Mouse (Mus musculus): ENCODE measurements around the gene Pcsk1n. TPM values are rescaled to one million over a fixed set of nuclear protein-coding genes. Genes with fewer than 3 reads are reported as not detected.

The Pcsk1n gene
- total RNA-seq, 4 experiments from 2014 or later = 321 to 373 (median 344) TPM

GRCm38 (mm10) chrX:7947108-7947899, 27.7 kb downstream of the Pcsk1n start, which contains the start of gene Hdac6:
TSS of gene Hdac6 (minus strand) at chrX:7947889.
- no peak for DNase-seq (ENCODE audit: low spot score in 2 of 2)

DNA sequence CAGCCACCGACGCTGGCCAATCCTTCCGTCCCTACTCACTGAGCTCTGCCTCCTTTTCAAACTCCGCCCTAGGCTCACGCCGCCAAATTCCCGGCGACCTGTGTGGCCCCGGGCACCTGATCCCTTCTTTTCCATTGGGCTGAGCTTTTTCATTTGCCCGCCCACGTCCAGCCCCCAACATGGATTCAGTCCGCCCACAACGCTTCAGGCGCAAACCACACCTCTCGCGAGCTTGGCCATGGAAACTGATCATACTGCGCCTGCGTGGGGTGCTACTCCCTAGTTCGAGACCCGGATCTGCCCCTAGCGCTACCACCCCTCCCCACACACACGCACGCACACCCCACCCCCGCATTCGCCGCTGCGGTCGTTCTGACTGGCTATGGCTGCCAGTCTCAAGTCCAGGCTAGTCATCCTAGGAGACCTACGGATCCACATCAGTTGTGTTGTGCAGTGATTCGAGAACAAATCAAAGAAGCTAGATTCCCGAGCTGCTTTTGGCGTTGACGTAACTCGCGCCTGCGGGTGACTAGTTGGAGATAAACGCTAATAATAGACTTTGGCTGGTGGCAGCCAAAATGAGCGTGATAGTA, 28.4 kb downstream of the Pcsk1n start:
- DNase-seq (ENCODE audit: low spot score in 2 of 2) = peak; percentile 93 to 96

DNA sequence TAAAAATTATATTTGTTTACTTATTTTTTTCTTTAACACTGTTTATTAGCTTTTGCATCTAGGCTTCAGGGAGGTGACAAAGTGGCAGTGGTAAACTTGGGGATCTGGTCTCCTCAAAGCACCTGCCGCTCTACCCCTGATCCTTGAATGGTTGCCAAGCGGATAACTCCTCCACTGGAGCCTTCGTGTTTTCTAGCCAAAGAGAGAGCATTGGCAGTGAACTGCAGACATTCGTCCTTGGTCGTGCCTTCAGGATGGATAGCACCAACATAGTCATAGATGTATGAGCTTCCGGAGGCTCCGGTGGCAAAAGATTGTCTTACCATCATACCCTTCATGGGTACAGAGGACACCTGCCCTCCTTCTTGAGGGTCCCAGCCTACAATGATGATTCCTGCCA, 30.5 kb downstream of the Pcsk1n start:
- DNase-seq (ENCODE audit: low spot score in 2 of 2) = no peak

- no peak for DNase-seq (ENCODE audit: low spot score in 2 of 2)
Measured at GRCm38 (mm10) chrX:7958868-7959267, 39.2 kb downstream of the Pcsk1n start.

- DNase-seq (ENCODE audit: low spot score in 2 of 2) = no peak
Measured at GRCm38 (mm10) chrX:7963829-7964626, 44.4 kb downstream of the Pcsk1n start.

DNA sequence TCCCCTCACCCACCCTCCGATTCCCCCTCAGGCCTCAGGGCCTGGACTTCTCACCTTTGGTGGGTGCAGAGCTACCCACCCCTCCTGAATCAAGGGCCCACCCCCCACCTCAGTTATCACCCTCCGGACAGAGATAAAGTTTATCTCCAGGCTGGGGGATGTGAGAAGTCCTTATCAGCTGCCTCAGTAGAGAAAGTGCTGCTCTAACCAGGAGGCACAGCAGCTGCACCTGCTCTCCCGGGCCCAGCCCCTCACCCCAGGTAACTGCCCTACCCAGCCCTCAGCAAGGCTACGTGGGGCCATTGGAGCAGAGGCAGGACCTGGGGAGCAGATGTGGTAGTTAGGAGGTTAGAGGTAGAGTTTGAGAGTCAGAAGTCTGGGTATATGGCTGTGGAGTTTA, 46.5 kb downstream of the Pcsk1n start:
- no peak for DNase-seq (ENCODE audit: low spot score in 2 of 2)

DNA sequence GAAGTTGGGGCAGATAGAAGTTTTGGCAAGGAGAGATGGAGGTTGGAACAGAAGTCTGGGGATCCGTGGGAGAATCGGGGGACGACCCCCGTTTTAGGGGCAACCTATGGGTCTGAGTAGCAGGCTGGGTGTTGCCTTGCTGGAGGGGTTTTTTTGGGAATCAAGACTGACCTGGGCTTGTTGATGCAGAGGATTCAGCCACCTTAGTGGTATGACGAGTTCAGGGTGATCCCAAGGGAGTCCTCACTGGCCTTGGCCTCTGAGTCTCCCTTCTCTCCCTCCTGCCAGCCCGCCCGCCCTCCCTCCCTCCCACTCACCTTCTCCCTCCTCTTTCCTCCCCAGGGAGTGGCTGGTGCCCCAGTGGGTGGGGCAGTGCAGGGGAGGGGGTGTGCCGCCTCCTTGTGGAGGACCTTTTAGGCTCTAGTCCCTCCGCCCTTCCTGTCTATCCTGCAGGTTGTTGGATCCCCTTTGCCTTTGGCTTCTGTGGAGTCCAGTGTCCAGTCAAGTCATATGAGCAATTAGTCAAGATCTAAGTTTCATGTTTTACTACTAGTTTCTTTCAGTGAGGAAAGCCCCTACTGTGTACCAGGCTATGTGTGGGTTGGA, 48.1 kb downstream of the Pcsk1n start:
- no peak for DNase-seq (ENCODE audit: low spot score in 2 of 2)

- DNase-seq (ENCODE audit: low spot score in 2 of 2) = no peak
Measured at GRCm38 (mm10) chrX:7968226-7968625, 48.6 kb downstream of the Pcsk1n start.

- no peak for DNase-seq (ENCODE audit: low spot score in 2 of 2)
Measured at GRCm38 (mm10) chrX:7968899-7969298, 49.3 kb downstream of the Pcsk1n start.

GRCm38 (mm10) chrX:7971292-7971691, 51.7 kb downstream of the Pcsk1n start:
- no peak for DNase-seq (ENCODE audit: low spot score in 2 of 2)

Other genes with a start within 250 kb of the Pcsk1n start
- 1 to 10 TPM; 4.6 to 7.8 (median 6.0) TPM for gene Plp2, start 248.4 kb upstream of the Pcsk1n start, total RNA-seq (2022)
- under 1 TPM; 0.23 to 0.36 (median 0.30) TPM for gene Magix, start 238.6 kb upstream of the Pcsk1n start, total RNA-seq (2022)
- gene Gpkow, start 222.7 kb upstream of the Pcsk1n start, total RNA-seq (2022) = 10 to 100 TPM; 33.2 to 39.4 (median 35.8) TPM
- gene Wdr45, start 205.5 kb upstream of the Pcsk1n start, total RNA-seq (2022) = 10 to 100 TPM; 55.6 to 68.4 (median 62.7) TPM
- gene Gm45208, start 197.6 kb upstream of the Pcsk1n start, total RNA-seq (2022) = not detected
- gene Praf2, start 191.4 kb upstream of the Pcsk1n start, total RNA-seq (2022) = 100 to 1,000 TPM in 2 of 4 experiments, 10 to 100 TPM in 2; 90.4 to 101 (median 96.8) TPM
- 10 to 100 TPM; 12.4 to 21.4 (median 17.2) TPM for gene Ccdc120, start 168.9 kb upstream of the Pcsk1n start, total RNA-seq (2022)
- gene Tfe3, start 157.3 kb upstream of the Pcsk1n start, total RNA-seq (2022) = 10 to 100 TPM; 31.8 to 34.9 (median 32.7) TPM
- gene Gripap1, start 130.1 kb upstream of the Pcsk1n start, total RNA-seq (2022) = 100 to 1,000 TPM in 3 of 4 experiments, 10 to 100 TPM in 1; 97.8 to 120 (median 109) TPM
- 10 to 100 TPM in 2 of 4 experiments, 1 to 10 TPM in 2; 8.8 to 11.8 (median 10.1) TPM for gene Kcnd1, start 97.5 kb upstream of the Pcsk1n start, total RNA-seq (2022)
- 10 to 100 TPM; 72.4 to 77.1 (median 75.7) TPM for gene Otud5, start 78.5 kb upstream of the Pcsk1n start, total RNA-seq (2022)
- gene Pim2, start 41.6 kb upstream of the Pcsk1n start, total RNA-seq (2022) = 10 to 100 TPM; 41.3 to 61.5 (median 50.7) TPM
- 10 to 100 TPM; 39.3 to 50.9 (median 41.9) TPM for gene Slc35a2, start 35.8 kb upstream of the Pcsk1n start, total RNA-seq (2022)
- gene Pqbp1, start 20.6 kb upstream of the Pcsk1n start, total RNA-seq (2022) = 10 to 100 TPM; 65.0 to 82.0 (median 75.3) TPM
- 10 to 100 TPM; 19.6 to 33.3 (median 25.4) TPM for gene Timm17b, start 20.5 kb upstream of the Pcsk1n start, total RNA-seq (2022)
- not detected for gene Gm10491, start 12.0 kb upstream of the Pcsk1n start, total RNA-seq (2022)
- gene Gm10490, start 10.3 kb upstream of the Pcsk1n start, total RNA-seq (2022) = not detected
- not detected for gene Eras, start 8.8 kb downstream of the Pcsk1n start, total RNA-seq (2022)
- gene Hdac6, start 28.1 kb downstream of the Pcsk1n start, total RNA-seq (2022) = 10 to 100 TPM; 45.6 to 50.1 (median 47.6) TPM
- not detected for gene Gata1, start 58.2 kb downstream of the Pcsk1n start, total RNA-seq (2022)
- gene Glod5, start 98.7 kb downstream of the Pcsk1n start, total RNA-seq (2022) = not detected
- 10 to 100 TPM; 18.1 to 28.6 (median 23.6) TPM for gene Suv39h1, start 154.9 kb downstream of the Pcsk1n start, total RNA-seq (2022)
- gene Was, start 170.7 kb downstream of the Pcsk1n start, total RNA-seq (2022) = 1 to 10 TPM in 3 of 4 experiments, under 1 TPM in 1; 0.83 to 4.5 (median 2.4) TPM
- gene Wdr13, start 213.1 kb downstream of the Pcsk1n start, total RNA-seq (2022) = 100 to 1,000 TPM; 188 to 218 (median 204) TPM
- gene Rbm3, start 226.1 kb downstream of the Pcsk1n start, total RNA-seq (2022) = 100 to 1,000 TPM; 111 to 215 (median 130) TPM

Measured in layer of hippocampus, adult 8-10 months (tissue).